Mouse (Mus musculus) E14TG2a.4 (cell line): ENCODE results near the gene Gm9913.

Experiments
- CTCF ChIP-seq: conservative IDR thresholded peaks from 2 replicates; pipeline ENCODE4 v1.5.1; 2014; ENCODE audit warnings: low read length
- NANOG ChIP-seq: IDR thresholded peaks from 2 replicates; pipeline ENCODE4 v1.6.1; 2014; ENCODE audit warnings: borderline replicate concordance, low read length, mixed read lengths
- POU5F1 ChIP-seq: IDR thresholded peaks from 2 replicates; pipeline ENCODE4 v1.6.1; 2014; ENCODE audit warnings: low read length, borderline replicate concordance

- TF ChIP-seq CTCF (no peak), NANOG (no peak), POU5F1 (no peak)
Measured at GRCm38 (mm10) chr2:125510752-125511151, 5.9 kb downstream of the Gm9913 start.
